Mouse (Mus musculus): Measurements from ENCODE around the gene Tnfsf8. TPM values are rescaled to one million over a fixed set of nuclear protein-coding genes. Genes with fewer than 3 reads are reported as not detected.

Tnfsf8 gene
- polyA plus RNA-seq, 1 experiment from 2014 or later = 0.08 TPM

DNA sequence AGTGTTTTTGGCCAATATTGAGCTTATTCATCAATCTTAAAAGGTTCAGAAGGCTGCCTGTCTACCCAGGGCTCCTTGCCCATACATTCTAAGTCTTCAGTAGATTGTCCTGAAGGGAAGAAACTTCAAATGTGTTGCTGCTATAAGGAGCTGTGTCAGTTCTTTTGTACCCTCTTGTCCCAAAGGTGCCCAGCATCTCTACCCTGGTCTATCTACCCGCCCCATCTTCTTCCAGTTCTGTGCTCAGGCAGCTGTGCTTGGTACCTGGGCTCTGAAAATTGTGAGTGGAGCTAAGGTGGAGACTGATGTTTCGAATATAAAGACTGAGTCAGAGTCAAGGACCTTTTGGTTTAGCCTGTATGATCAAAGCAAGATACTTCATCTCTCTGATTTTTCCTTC lies 11.1 kb downstream of the Tnfsf8 start:
- DNase-seq (ENCODE audit: low spot score) = no peak
- Histone ChIP-seq H3K4me2 (ENCODE audit: low read depth, low read length) (no peak overlapping the region), H3K27ac (replicated peaks; ENCODE audit: low read depth, low read length) (no peak overlapping the region), H3K4me3 (ENCODE audit: low read depth, low read length) (no peak overlapping the region), H3K36me3 (ENCODE audit: control insufficient read depth, insufficient read depth, low read length) (no peaks in the 10 kb centered on the region), H3K9ac (ENCODE audit: low read depth, low read length) (no peak overlapping the region), H3K27me3 (replicated peaks; ENCODE audit: control insufficient read depth, insufficient read depth, low read length) (no peaks in the 10 kb centered on the region), H3K9me3 (ENCODE audit: control insufficient read depth, low read length) (no peaks in the 10 kb centered on the region), H3K4me1 (ENCODE audit: control insufficient read depth, insufficient read depth, low read length) (no peaks in the 10 kb centered on the region)
- 87% methylated on average over 2 of the region's 2 CpGs for WGBS
- ATAC-seq (ENCODE audit: low read depth) = no peak

DNA sequence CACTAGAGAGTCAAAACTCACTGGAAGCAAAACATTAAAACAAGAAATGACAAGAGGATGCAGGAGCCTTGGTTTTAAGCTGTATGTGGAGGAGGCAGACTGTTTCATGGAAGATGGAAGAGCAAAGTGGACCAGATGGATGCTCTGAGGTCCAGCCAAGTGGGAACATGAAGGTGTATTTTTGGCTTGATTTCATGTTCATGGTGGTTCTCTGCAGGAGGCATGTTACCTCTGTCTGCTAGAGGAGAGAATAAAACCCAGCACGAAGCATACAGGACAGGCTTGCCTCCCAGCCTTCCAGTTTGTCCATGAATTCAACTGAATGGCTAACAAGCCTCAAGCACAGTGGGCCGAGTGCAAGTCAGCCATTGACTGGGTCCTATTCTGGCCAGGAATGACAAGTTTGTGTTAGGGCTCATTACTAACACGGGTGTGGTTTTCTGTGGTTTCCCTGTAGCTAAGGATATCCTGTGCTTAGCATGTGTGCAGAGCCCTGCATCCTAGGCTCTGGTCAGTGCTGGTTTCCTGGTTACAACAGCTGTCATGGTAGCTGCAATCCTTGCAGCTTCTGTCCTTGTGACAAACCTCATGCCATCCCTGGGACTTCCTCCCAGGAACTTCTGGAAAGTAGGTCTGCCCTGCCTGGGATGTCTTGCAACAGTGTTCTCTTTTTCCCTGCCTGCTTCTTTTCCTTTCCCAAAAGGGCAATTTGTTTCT lies 14.1 kb downstream of the Tnfsf8 start:
- 67% methylated on average over 3 of the region's 3 CpGs for WGBS
- Histone ChIP-seq H3K4me3 (ENCODE audit: low read depth, low read length) (no peak overlapping the region), H3K4me1 (ENCODE audit: control insufficient read depth, insufficient read depth, low read length) (no peaks in the 10 kb centered on the region), H3K27me3 (replicated peaks; ENCODE audit: control insufficient read depth, insufficient read depth, low read length) (no peaks in the 10 kb centered on the region), H3K27ac (replicated peaks; ENCODE audit: low read depth, low read length) (no peak overlapping the region), H3K4me2 (ENCODE audit: low read depth, low read length) (no peak overlapping the region), H3K36me3 (ENCODE audit: control insufficient read depth, insufficient read depth, low read length) (no peaks in the 10 kb centered on the region), H3K9ac (ENCODE audit: low read depth, low read length) (no peak overlapping the region), H3K9me3 (ENCODE audit: control insufficient read depth, low read length) (no peaks in the 10 kb centered on the region)
- ATAC-seq (ENCODE audit: low read depth) = no peak
- no peak for DNase-seq (ENCODE audit: low spot score)

DNA sequence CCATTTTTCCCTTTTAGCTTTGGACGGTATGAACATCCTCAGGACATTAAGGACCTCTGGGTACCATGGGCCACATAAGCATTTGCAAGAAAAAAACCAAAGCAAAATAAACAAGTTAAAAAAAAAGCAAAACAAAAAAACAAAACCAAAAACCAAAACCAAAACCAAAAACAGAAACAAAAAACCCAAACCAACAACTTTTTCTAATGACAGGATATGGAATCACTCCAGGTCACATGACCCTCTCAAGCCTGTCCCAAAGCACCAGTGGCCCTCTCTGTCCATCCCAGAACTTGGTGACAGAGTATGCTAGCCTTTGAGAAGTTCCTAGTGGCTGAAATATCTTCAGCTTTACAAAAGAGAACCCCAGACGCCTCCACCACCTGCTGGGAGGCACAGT lies 15.4 kb downstream of the Tnfsf8 start:
- WGBS = 67% methylated on average over 2 of the region's 2 CpGs
- no peak for DNase-seq (ENCODE audit: low spot score)
- H3K4me1 ChIP-seq (ENCODE audit: control insufficient read depth, insufficient read depth, low read length) = no peaks in the 10 kb centered on the region
- H3K27me3 ChIP-seq (replicated peaks; ENCODE audit: control insufficient read depth, insufficient read depth, low read length) = no peaks in the 10 kb centered on the region
- no peak overlapping the region for H3K4me2 ChIP-seq (ENCODE audit: low read depth, low read length)
- no peak for ATAC-seq (ENCODE audit: low read depth)
- no peaks in the 10 kb centered on the region for H3K9me3 ChIP-seq (ENCODE audit: control insufficient read depth, low read length)
- no peak overlapping the region for H3K9ac ChIP-seq (ENCODE audit: low read depth, low read length)
- H3K4me3 ChIP-seq (ENCODE audit: low read depth, low read length) = no peak overlapping the region
- no peaks in the 10 kb centered on the region for H3K36me3 ChIP-seq (ENCODE audit: control insufficient read depth, insufficient read depth, low read length)
- H3K27ac ChIP-seq (replicated peaks; ENCODE audit: low read depth, low read length) = no peak overlapping the region

DNA sequence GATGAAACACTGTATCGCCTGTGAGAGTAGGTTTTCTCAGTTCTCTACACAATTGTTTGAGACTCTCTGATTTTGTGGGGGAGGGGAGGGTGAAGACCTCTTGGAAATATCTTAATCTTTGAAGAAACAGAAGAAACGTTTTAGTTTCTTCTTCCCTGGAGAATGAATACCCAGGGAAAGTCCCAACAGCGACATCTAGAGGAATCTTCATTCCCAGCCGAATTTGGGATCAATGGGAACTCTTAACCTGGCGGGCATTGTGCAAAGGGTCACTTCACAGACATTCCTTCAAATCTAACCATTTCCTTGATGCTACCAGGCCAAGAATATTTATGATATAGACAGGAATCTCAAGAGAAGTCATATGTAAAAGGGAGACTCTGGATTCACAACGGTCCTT lies 17.2 kb downstream of the Tnfsf8 start:
- Histone ChIP-seq H3K4me3 (ENCODE audit: low read depth, low read length) (no peak overlapping the region), H3K27ac (replicated peaks; ENCODE audit: low read depth, low read length) (no peak overlapping the region), H3K9me3 (ENCODE audit: control insufficient read depth, low read length) (no peaks in the 10 kb centered on the region), H3K9ac (ENCODE audit: low read depth, low read length) (no peak overlapping the region), H3K36me3 (ENCODE audit: control insufficient read depth, insufficient read depth, low read length) (no peaks in the 10 kb centered on the region), H3K4me2 (ENCODE audit: low read depth, low read length) (no peak overlapping the region), H3K4me1 (ENCODE audit: control insufficient read depth, insufficient read depth, low read length) (no peaks in the 10 kb centered on the region), H3K27me3 (replicated peaks; ENCODE audit: control insufficient read depth, insufficient read depth, low read length) (no peaks in the 10 kb centered on the region)
- 23% methylated on average over 6 of the region's 6 CpGs for WGBS
- peak; percentile 51 for DNase-seq (ENCODE audit: low spot score)
- no peak for ATAC-seq (ENCODE audit: low read depth)

DNA sequence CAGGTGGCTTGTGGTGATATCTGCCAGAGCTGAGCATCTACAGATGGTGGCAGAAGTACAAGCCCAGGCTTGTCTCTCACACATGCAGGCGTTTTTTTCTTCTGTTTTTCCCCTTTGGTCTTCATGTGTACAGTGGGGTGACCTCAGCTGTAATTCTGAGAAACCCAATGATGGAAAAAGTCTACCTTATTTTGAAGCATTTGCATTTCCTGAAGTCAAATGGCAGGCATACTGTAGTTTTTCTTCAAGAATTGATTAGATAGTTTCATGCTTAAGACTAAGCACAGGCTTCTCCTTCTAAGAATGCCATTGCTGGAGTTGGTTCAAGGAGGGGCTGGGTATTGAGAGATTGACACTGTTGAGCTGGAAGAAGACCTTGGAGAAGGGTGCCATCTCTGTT lies 18.9 kb downstream of the Tnfsf8 start:
- Histone ChIP-seq H3K4me3 (ENCODE audit: low read depth, low read length) (no peak overlapping the region), H3K4me2 (ENCODE audit: low read depth, low read length) (no peak overlapping the region), H3K36me3 (ENCODE audit: control insufficient read depth, insufficient read depth, low read length) (no peaks in the 10 kb centered on the region), H3K9me3 (ENCODE audit: control insufficient read depth, low read length) (no peaks in the 10 kb centered on the region), H3K27me3 (replicated peaks; ENCODE audit: control insufficient read depth, insufficient read depth, low read length) (no peaks in the 10 kb centered on the region), H3K27ac (replicated peaks; ENCODE audit: low read depth, low read length) (no peak overlapping the region), H3K4me1 (ENCODE audit: control insufficient read depth, insufficient read depth, low read length) (no peaks in the 10 kb centered on the region), H3K9ac (ENCODE audit: low read depth, low read length) (no peak overlapping the region)
- no peak for DNase-seq (ENCODE audit: low spot score)
- no peak for ATAC-seq (ENCODE audit: low read depth)
- 47% methylated on average over 1 of the region's 1 CpGs for WGBS

DNA sequence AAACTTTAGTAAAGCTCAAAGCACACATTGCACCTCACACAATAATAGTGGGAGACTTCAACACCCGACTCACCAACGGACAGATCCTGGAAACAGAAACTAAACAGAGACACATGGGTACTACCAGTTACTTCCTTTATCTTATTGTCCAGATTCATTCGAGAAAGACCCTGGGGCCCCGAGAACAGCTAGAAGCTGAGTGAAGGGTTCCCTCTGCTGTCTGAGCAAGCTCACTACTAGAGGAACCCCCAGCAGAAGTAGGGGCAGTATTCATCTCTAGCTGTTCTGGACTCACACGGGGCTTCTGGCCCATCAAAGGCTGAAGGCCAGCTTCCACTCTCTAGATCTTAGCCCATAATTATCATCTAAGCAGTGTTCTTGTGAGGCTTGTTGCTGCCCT lies 20.7 kb downstream of the Tnfsf8 start:
- H3K4me2 ChIP-seq (ENCODE audit: low read depth, low read length) = no peak overlapping the region
- no peaks in the 10 kb centered on the region for H3K4me1 ChIP-seq (ENCODE audit: control insufficient read depth, insufficient read depth, low read length)
- no peak overlapping the region for H3K4me3 ChIP-seq (ENCODE audit: low read depth, low read length)
- ATAC-seq (ENCODE audit: low read depth) (no peak), DNase-seq (ENCODE audit: low spot score) (peak; percentile 34)
- H3K27ac ChIP-seq (replicated peaks; ENCODE audit: low read depth, low read length) = no peak overlapping the region
- H3K27me3 ChIP-seq (replicated peaks; ENCODE audit: control insufficient read depth, insufficient read depth, low read length) = no peaks in the 10 kb centered on the region
- H3K36me3 ChIP-seq (ENCODE audit: control insufficient read depth, insufficient read depth, low read length) = no peaks in the 10 kb centered on the region
- no peaks in the 10 kb centered on the region for H3K9me3 ChIP-seq (ENCODE audit: control insufficient read depth, low read length)
- H3K9ac ChIP-seq (ENCODE audit: low read depth, low read length) = no peak overlapping the region
- 42% methylated on average over 5 of the region's 5 CpGs for WGBS

DNA sequence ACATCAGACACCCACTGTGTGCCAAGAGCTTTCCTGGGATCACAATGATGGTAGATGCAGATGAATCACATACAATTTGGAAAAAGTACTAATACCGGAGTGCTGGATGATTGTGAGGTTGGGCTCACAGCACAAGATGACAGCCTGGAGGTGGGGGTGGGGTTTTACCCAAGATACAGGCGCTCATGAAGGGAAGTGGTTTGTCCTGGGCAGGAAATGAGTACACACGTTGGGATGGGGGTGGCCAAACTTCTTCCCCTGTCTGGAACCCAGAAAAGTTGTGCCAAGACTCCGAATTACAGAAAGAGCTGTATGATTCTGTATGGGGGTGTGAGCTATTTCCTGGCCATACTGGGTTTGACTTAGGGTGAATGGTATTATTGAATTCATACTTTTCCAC lies 38.0 kb downstream of the Tnfsf8 start:
- DNase-seq (ENCODE audit: low spot score) (no peak), ATAC-seq (ENCODE audit: low read depth) (no peak)
- Histone ChIP-seq H3K4me1 (ENCODE audit: control insufficient read depth, insufficient read depth, low read length) (no peaks in the 10 kb centered on the region), H3K4me3 (ENCODE audit: low read depth, low read length) (no peak overlapping the region), H3K27me3 (replicated peaks; ENCODE audit: control insufficient read depth, insufficient read depth, low read length) (no peaks in the 10 kb centered on the region), H3K36me3 (ENCODE audit: control insufficient read depth, insufficient read depth, low read length) (no peaks in the 10 kb centered on the region), H3K9me3 (ENCODE audit: control insufficient read depth, low read length) (no peaks in the 10 kb centered on the region), H3K27ac (replicated peaks; ENCODE audit: low read depth, low read length) (no peak overlapping the region), H3K4me2 (ENCODE audit: low read depth, low read length) (no peak overlapping the region), H3K9ac (ENCODE audit: low read depth, low read length) (no peak overlapping the region)
- WGBS = 69% methylated on average over 4 of the region's 4 CpGs

DNA sequence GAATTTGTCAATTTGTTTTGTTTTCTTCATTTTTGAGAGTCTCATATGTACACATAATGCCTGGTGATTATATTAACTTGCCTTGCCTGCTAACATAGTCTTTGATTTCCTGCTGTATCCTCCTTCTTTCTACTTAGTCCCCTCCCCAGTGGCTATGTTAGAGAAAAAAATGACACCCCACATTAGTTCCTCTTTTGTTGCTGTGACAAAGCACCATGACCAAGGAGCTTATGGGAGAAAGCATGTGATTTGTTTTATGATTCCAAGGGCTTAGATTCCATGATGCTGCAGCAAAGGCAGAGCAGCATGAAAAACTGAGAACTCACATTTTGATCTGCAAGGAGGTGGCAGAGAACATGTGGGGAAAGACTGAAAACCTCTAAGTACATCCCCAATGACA lies 43.6 kb downstream of the Tnfsf8 start:
- H3K27me3 ChIP-seq (replicated peaks; ENCODE audit: control insufficient read depth, insufficient read depth, low read length) = no peaks in the 10 kb centered on the region
- DNase-seq (ENCODE audit: low spot score) (no peak), ATAC-seq (ENCODE audit: low read depth) (no peak)
- H3K27ac ChIP-seq (replicated peaks; ENCODE audit: low read depth, low read length) = no peak overlapping the region
- H3K4me3 ChIP-seq (ENCODE audit: low read depth, low read length) = no peak overlapping the region
- H3K4me2 ChIP-seq (ENCODE audit: low read depth, low read length) = no peak overlapping the region
- no peak overlapping the region for H3K9ac ChIP-seq (ENCODE audit: low read depth, low read length)
- no peaks in the 10 kb centered on the region for H3K9me3 ChIP-seq (ENCODE audit: control insufficient read depth, low read length)
- no peaks in the 10 kb centered on the region for H3K36me3 ChIP-seq (ENCODE audit: control insufficient read depth, insufficient read depth, low read length)
- H3K4me1 ChIP-seq (ENCODE audit: control insufficient read depth, insufficient read depth, low read length) = no peaks in the 10 kb centered on the region

DNA sequence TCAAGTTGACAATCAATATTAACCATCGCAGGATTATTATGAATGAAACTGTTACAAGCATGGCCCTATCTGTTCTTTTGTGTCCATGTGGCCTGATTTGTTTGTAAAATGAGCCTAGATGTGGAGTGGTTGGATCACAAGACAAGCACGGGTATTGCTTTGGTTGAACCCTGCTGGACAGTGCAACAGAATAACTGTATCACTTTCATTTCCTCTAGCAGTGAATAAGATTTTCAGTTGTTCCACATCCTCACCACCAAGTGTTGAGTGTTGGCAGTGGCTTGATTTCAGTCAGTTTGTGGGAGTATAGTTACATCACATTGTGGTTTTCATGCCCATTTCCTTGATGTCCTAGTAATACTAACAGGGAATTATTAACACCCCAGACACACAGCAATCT lies 45.5 kb downstream of the Tnfsf8 start:
- WGBS = 92% methylated on average over 2 of the region's 2 CpGs
- Histone ChIP-seq H3K27me3 (replicated peaks; ENCODE audit: control insufficient read depth, insufficient read depth, low read length) (no peaks in the 10 kb centered on the region), H3K4me1 (ENCODE audit: control insufficient read depth, insufficient read depth, low read length) (no peaks in the 10 kb centered on the region), H3K4me2 (ENCODE audit: low read depth, low read length) (no peak overlapping the region), H3K4me3 (ENCODE audit: low read depth, low read length) (no peak overlapping the region), H3K9ac (ENCODE audit: low read depth, low read length) (no peak overlapping the region), H3K27ac (replicated peaks; ENCODE audit: low read depth, low read length) (no peak overlapping the region), H3K36me3 (ENCODE audit: control insufficient read depth, insufficient read depth, low read length) (no peaks in the 10 kb centered on the region), H3K9me3 (ENCODE audit: control insufficient read depth, low read length) (no peaks in the 10 kb centered on the region)
- no peak for DNase-seq (ENCODE audit: low spot score)
- ATAC-seq (ENCODE audit: low read depth) = no peak

All from embryonic facial prominence, embryonic 14.5 days (tissue).